Mouse (Mus musculus) yolk sac, embryonic 10.5 days (tissue): ENCODE data around the gene Polrmt.
A peak's percentile ranks its signal among the peaks of the same experiment; 100 is the strongest.

Experiments
- DNase-seq: peaks from one replicate; pipeline ENCODE4 v3.0.0-alpha.2; 2017; ENCODE audit warnings: low spot score

Gene Polrmt

GRCm38 (mm10) chr10:79743161-79743560, 3.2 kb downstream of the Polrmt start:
- DNase-seq = no peak

- DNase-seq = no peak
Observed at GRCm38 (mm10) chr10:79740863-79741262, 5.5 kb downstream of the Polrmt start.

- no peak for DNase-seq
Observed at GRCm38 (mm10) chr10:79739234-79739633, 7.1 kb downstream of the Polrmt start.

GRCm38 (mm10) chr10:79738259-79738658, 8.1 kb downstream of the Polrmt start:
- DNase-seq = no peak

GRCm38 (mm10) chr10:79736706-79737105, 9.7 kb downstream of the Polrmt start:
- DNase-seq = no peak

- no peak for DNase-seq
Observed at GRCm38 (mm10) chr10:79735361-79735760, 11.0 kb downstream of the Polrmt start.

- no peak for DNase-seq
Observed at GRCm38 (mm10) chr10:79733847-79734246, 12.5 kb downstream of the Polrmt start.

- DNase-seq = no peak
Observed at GRCm38 (mm10) chr10:79732500-79732899, 13.9 kb downstream of the Polrmt start.

- DNase-seq = no peak
Observed at GRCm38 (mm10) chr10:79729357-79729965, 16.9 kb downstream of the Polrmt start.

- DNase-seq = no peak
Observed at GRCm38 (mm10) chr10:79728323-79729249, 17.8 kb downstream of the Polrmt start.

- no peak for DNase-seq
Observed at GRCm38 (mm10) chr10:79726090-79726489, 20.3 kb downstream of the Polrmt start.

GRCm38 (mm10) chr10:79723692-79724091, 22.7 kb downstream of the Polrmt start:
- no peak for DNase-seq

GRCm38 (mm10) chr10:79723047-79723446, 23.3 kb downstream of the Polrmt start:
- DNase-seq = no peak

- no peak for DNase-seq
Observed at GRCm38 (mm10) chr10:79721089-79721488, 25.3 kb downstream of the Polrmt start.

GRCm38 (mm10) chr10:79717640-79718357, 28.6 kb downstream of the Polrmt start:
- peak; percentile 67 for DNase-seq

GRCm38 (mm10) chr10:79716988-79717355, 29.4 kb downstream of the Polrmt start:
- DNase-seq = no peak

GRCm38 (mm10) chr10:79716254-79716987, 30.0 kb downstream of the Polrmt start, which contains the start of gene Hcn2:
Gene Hcn2, plus strand, starts transcription at chr10:79716634.
- no peak for DNase-seq

- DNase-seq = no peak
Observed at GRCm38 (mm10) chr10:79714996-79715395, 31.4 kb downstream of the Polrmt start.

GRCm38 (mm10) chr10:79713163-79713562, 33.2 kb downstream of the Polrmt start:
- no peak for DNase-seq

GRCm38 (mm10) chr10:79712499-79713126, 33.8 kb downstream of the Polrmt start:
- DNase-seq = peak; percentile 79

GRCm38 (mm10) chr10:79712029-79712428, 34.4 kb downstream of the Polrmt start:
- no peak for DNase-seq
